Mouse (Mus musculus) heart, postnatal 0 days (tissue): ENCODE data around the gene Shroom3. TPM values are rescaled to one million over a fixed set of nuclear protein-coding genes. Genes with fewer than 3 reads are reported as not detected.
A peak's percentile ranks its signal among the peaks of the same experiment; 100 is the strongest.

ENCODE experiments used
- ATAC-seq: fragments of 200-750 bp; cut with Nextera tagmentation; 2 replicates; pipeline ENCODE4 v1.8.0; 2017; ENCODE audit warnings: low read depth, moderate number of reproducible peaks, moderate library complexity; ENCODE audit not compliant: insufficient read depth
- DNase-seq: peaks from one replicate; pipeline ENCODE4 v3.0.0-alpha.2; 2016; ENCODE audit warnings: low spot score
- H3K27ac ChIP-seq: fragments of 300-500 bp; sonication (generic); 2 replicates; pipeline ENCODE4 v1.5.1; 2014; ENCODE audit warnings: low read depth, mild to moderate bottlenecking
- H3K27me3 ChIP-seq: fragments of 300-500 bp; sonication (generic); 2 replicates; pipeline ENCODE4 v1.6.1; 2014; ENCODE audit warnings: low read length, mixed read lengths; ENCODE audit not compliant: control insufficient read depth, insufficient read depth
- H3K36me3 ChIP-seq: fragments of 300-500 bp; sonication (generic); replicated peaks from 2 replicates; pipeline ENCODE4 v1.6.1; 2014; ENCODE audit warnings: low read length, mixed read lengths; ENCODE audit not compliant: control insufficient read depth, insufficient read depth
- H3K4me1 ChIP-seq: fragments of 300-500 bp; sonication (generic); 2 replicates; pipeline ENCODE4 v1.6.1; 2014; ENCODE audit warnings: antibody characterized with exemption; ENCODE audit not compliant: control insufficient read depth, insufficient read depth
- H3K4me2 ChIP-seq: fragments of 300-500 bp; sonication (generic); 2 replicates; pipeline ENCODE4 v1.6.1; 2014; ENCODE audit warnings: low read depth, mild to moderate bottlenecking, low read length, moderate library complexity
- H3K4me3 ChIP-seq: fragments of 300-500 bp; sonication (generic); 2 replicates; pipeline ENCODE4 v1.5.1; 2014; ENCODE audit warnings: low read depth, low read length
- H3K9ac ChIP-seq: fragments of 300-500 bp; sonication (generic); replicated peaks from 2 replicates; pipeline ENCODE4 v1.6.1; 2014; ENCODE audit warnings: low read depth, low read length, mixed read lengths
- H3K9me3 ChIP-seq: fragments of 300-500 bp; sonication (generic); replicated peaks from 2 replicates; pipeline ENCODE4 v1.6.1; 2016; ENCODE audit warnings: low read length; ENCODE audit not compliant: control insufficient read depth
- CTCF ChIP-seq: IDR thresholded peaks from 2 replicates; pipeline ENCODE4 v1.5.1; 2016; ENCODE audit warnings: antibody characterized with exemption, control low read depth, low read depth
- EP300 ChIP-seq: IDR thresholded peaks from 2 replicates; pipeline ENCODE4 v1.6.1; 2016; ENCODE audit warnings: antibody characterized with exemption, low read depth
- WGBS: fragments of 180-500 bp; shearing (Covaris S2); extraction: QIAGEN DNeasy Blood & Tissue Kit; methylation state at CpG from one replicate; pipeline ENCODE4 v1.1.7; 2014; 5-methylcytosine and 5-hydroxymethylcytosine counted together
- polyA plus RNA-seq: library from polyadenylated mRNA; unstranded; fragments of >200 nt; fragmentation: Nextera tagmentation; extraction: Ambion mirVana; gene quantifications from 2 replicates; pipeline ENCODE4 v1.2.1, GENCODE M21; 2015
- total RNA-seq: library from RNA; depleted of rRNA; stranded (reverse); fragments of >200 nt; gene quantifications from 2 replicates; pipeline ENCODE4 v1.2.3, GENCODE M21; 2014; ENCODE audit warnings: low replicate concordance

Shroom3 gene
- total and polyA plus RNA-seq, 2 experiments from 2014 or later = 13.3 to 72.4 TPM

GRCm38 (mm10) chr5:92774419-92774818 is 91.2 kb downstream of the Shroom3 start:
- Histone ChIP-seq H3K27me3 (no peaks in the 10 kb centered on the region), H3K4me2 (no peak overlapping the region), H3K4me1 (peaks cover 9% of the 10 kb centered on the region; the same call in 1 of the 2 replicates), H3K27ac (peak overlapping the region; percentile 73), H3K9ac (no peak overlapping the region), H3K9me3 (no peaks in the 10 kb centered on the region), H3K4me3 (no peak overlapping the region), H3K36me3 (no peaks in the 10 kb centered on the region)
- no peak for DNase-seq
- 33% methylated on average over 2 of the region's 2 CpGs for WGBS
- no peak for ATAC-seq
- no peak for TF ChIP-seq EP300

DNA sequence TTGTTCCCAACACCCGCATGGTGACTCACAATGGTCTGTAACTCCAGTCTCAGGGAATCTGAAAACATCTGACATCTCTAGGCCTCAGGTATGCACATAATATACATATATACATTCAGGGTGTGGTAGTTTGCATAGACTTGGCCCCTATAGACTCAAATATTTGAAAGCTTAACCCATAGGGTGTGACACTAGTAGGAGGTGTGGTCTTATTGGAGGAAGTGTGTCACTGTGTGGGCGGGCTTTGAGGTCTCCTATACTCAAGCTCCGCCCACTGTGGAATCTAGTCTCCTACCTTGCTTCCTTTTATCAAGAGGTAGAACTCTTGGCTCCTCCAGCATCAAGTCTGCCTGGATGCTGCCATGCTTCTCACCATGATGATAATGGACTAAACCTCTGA is 91.7 kb downstream of the Shroom3 start:
- Histone ChIP-seq H3K9me3 (no peaks in the 10 kb centered on the region), H3K27ac (0 out of 2 replicates have a peak overlapping the region, but pooled peaks have one; percentile 73), H3K9ac (no peak overlapping the region), H3K27me3 (no peaks in the 10 kb centered on the region), H3K4me3 (no peak overlapping the region), H3K4me2 (no peak overlapping the region), H3K36me3 (no peaks in the 10 kb centered on the region), H3K4me1 (peaks cover 9% of the 10 kb centered on the region; the same call in 1 of the 2 replicates)
- WGBS = 95% methylated on average over 3 of the region's 3 CpGs
- TF ChIP-seq EP300 = no peak
- ATAC-seq (no peak), DNase-seq (no peak)

GRCm38 (mm10) chr5:92778395-92778794 is 95.2 kb downstream of the Shroom3 start:
- Histone ChIP-seq H3K4me1 (0 out of 2 replicates have a peak, but pooled peaks cover 6% of the 10 kb centered on the region), H3K36me3 (no peaks in the 10 kb centered on the region), H3K9me3 (no peaks in the 10 kb centered on the region), H3K4me3 (no peak overlapping the region), H3K4me2 (no peak overlapping the region), H3K27ac (no peak overlapping the region), H3K27me3 (no peaks in the 10 kb centered on the region), H3K9ac (no peak overlapping the region)
- no peak for DNase-seq
- no peak for TF ChIP-seq EP300
- no peak for TF ChIP-seq CTCF
- ATAC-seq = no peak
- 68% methylated on average over 8 of the region's 8 CpGs for WGBS

- no peak overlapping the region for H3K27ac ChIP-seq
- DNase-seq (no peak), ATAC-seq (no peak)
- H3K36me3 ChIP-seq = no peaks in the 10 kb centered on the region
- no peaks in the 10 kb centered on the region for H3K4me1 ChIP-seq
- H3K4me3 ChIP-seq = no peak overlapping the region
- TF ChIP-seq CTCF = no peak
- TF ChIP-seq EP300 = no peak
- no peak overlapping the region for H3K9ac ChIP-seq
- H3K27me3 ChIP-seq = no peaks in the 10 kb centered on the region
- no peaks in the 10 kb centered on the region for H3K9me3 ChIP-seq
- no peak overlapping the region for H3K4me2 ChIP-seq
These were observed 97.8 kb downstream of the Shroom3 start for GRCm38 (mm10) chr5:92781082-92781481.

DNA sequence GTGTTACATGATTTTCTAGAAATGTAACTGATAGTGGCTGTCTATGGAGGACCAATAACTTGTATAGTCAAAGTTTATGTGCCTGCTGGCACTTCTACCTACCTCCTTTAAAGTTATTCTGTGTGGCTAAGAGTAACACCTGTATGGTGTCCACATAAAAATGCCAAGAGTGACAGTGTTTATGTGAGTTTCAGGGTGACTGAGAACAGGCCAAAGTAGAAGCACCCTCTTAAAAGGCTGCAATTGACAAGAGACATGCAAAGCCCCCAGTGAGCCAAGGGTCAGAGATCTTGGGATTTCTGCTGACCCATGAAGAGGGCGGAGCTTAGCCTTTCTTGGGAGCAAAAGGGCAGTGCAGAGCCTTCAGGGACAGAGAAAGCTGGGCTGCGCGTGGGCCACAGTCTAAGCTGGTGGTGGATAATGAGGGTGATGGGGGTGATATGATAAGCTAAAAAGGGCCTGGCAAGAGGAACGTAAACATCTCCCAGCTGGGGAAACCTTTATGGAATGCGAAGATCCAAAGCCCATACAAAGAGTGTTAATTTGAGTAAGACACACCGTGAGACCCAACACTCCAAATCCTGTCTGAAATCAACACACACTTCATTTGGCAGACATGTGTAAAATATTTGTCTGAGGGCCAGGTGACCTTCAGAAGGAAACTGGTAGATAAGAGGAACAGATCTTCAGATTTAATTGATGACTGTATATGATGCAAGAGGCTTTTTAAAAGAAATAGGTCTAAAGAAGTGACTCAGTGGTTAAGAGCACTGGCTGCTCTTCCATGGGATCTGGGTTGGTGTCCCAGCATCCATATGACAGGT is 101.0 kb downstream of the Shroom3 start:
- no peak for TF ChIP-seq CTCF
- no peak for TF ChIP-seq EP300
- H3K4me3 ChIP-seq = no peak overlapping the region
- no peak overlapping the region for H3K27ac ChIP-seq
- ATAC-seq (no peak), DNase-seq (no peak)
- H3K4me2 ChIP-seq = no peak overlapping the region
- no peak overlapping the region for H3K9ac ChIP-seq
- H3K36me3 ChIP-seq = no peaks in the 10 kb centered on the region
- peaks cover 7% of the 10 kb centered on the region for H3K4me1 ChIP-seq
- 52% methylated on average over 6 of the region's 6 CpGs for whole genome bisulfite sequencing
- H3K9me3 ChIP-seq = no peaks in the 10 kb centered on the region
- no peaks in the 10 kb centered on the region for H3K27me3 ChIP-seq
